Mouse (Mus musculus) layer of hippocampus, adult 9-10 months (tissue): ENCODE measurements around the gene Klk5.

Source experiments
- DNase-seq: peaks from one replicate; pipeline ENCODE4 v3.0.0; 2022; ENCODE audit warnings: low spot score

Klk5 gene

GRCm38 (mm10) chr7:43876444-43876843 lies 34.7 kb downstream of the Klk5 start:
- no peak for DNase-seq

GRCm38 (mm10) chr7:43878281-43878680 lies 36.5 kb downstream of the Klk5 start:
- no peak for DNase-seq

- no peak for DNase-seq
Observed at GRCm38 (mm10) chr7:43880912-43881311, 39.1 kb downstream of the Klk5 start, which contains the start of gene Klk4. Klk4 (plus strand) TSS chr7:43881160.

GRCm38 (mm10) chr7:43882346-43882745 lies 40.6 kb downstream of the Klk5 start:
- DNase-seq: no peak

- DNase-seq: no peak
Observed at GRCm38 (mm10) chr7:43882811-43883210, 41.0 kb downstream of the Klk5 start.

DNA sequence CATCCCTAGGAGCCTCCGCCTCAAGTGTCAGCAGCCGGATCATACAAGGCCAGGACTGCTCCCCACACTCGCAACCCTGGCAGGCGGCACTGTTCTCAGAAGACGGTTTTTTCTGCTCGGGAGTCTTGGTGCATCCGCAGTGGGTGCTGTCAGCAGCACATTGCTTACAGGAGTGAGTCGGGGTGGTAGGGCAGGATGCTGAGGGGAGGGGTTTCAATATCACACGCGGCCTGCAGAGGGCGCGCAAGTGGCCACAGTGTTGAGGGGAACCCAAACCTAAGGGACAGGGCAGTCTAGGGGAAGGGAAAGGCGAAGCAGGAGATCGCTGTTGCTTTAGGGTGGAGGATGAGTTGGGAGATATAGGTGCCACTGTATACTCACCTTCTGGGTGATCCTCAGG lies 41.8 kb downstream of the Klk5 start:
- DNase-seq: peak; percentile 12

DNA sequence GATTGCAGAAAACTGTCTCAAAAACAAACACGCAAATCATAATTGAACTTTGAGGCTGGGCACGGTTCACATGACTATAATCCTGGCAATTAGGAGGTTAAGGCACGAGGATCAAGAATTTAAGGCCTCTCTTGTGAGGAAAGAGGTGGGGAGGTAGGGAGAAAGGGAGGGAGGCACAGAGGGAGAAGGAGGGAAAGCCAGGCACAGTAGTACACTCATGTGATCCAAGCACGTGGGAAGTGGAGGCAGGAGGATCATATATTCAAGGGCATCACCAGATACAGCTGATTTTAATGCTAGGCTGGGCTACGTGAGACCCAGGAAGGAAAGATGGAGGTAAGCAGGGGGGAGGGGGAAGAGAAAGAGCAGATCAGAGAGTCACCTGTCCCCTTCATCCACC lies 49.6 kb downstream of the Klk5 start:
- DNase-seq: no peak

DNA sequence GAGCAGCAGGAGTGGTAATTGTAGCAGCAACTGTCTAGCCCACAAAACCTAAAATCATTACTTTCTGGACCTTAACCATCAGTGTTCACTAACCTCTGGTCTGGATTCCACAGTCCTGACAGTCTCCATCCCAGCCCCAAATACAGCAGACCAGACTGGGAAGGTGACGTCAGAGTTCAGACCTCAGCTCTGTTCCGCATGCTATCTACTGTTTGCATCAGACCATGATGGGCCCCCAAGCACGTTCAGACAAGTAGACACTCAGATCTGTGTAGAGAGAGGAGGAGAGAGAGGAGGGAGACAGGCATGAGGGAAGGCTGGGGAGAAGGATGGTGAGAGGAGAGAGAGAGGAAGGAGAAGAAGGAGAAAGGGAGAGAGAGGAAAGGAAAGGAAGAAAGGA lies 50.0 kb downstream of the Klk5 start:
- no peak for DNase-seq

DNA sequence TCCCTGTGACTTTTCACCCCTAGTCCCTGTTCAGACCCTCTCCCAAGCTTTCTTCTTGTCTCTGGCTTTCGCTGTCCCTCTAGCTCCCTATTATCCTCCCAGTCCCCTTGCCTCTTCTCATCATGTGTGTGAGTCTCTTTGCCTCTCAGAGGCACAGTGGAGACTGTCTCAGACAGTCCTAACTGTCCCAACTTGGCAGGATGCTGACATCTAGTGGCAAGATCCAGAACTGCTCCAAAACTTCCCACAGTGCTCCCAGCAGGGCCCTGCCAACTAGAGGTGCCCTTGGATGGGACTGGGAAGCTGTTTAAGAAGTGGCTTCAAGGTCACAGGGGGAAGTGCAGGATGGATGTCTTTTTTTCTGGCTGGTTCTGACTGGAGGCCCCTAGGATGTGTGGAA lies 53.1 kb downstream of the Klk5 start:
- DNase-seq: peak; percentile 94
